Mouse (Mus musculus) C2C12 (cell line): ENCODE data around the gene Gm30191.

Source experiments
- CTCF ChIP-seq: IDR thresholded peaks from one replicate; pipeline ENCODE4 v1.5.1; 2011; ENCODE audit not compliant: control insufficient read depth, insufficient read depth, insufficient read length
- USF1 ChIP-seq: IDR thresholded peaks from one replicate; pipeline ENCODE4 v1.6.1; 2011; ENCODE audit warnings: low read depth, mild to moderate bottlenecking, control low read depth, moderate library complexity

- TF ChIP-seq CTCF (no peak), USF1 (no peak)
These were observed 19.5 kb upstream of the Gm30191 start, which contains the start of gene Catsper4 for GRCm38 (mm10) chr4:134227194-134227593.
